Mouse (Mus musculus): ENCODE data around the gene Rsph1. TPM values are rescaled to one million over a fixed set of nuclear protein-coding genes. Genes with fewer than 3 reads are reported as not detected.

Gene Rsph1
- polyA plus RNA-seq, 1 experiment from 2014 or later = 3.4 TPM

DNA sequence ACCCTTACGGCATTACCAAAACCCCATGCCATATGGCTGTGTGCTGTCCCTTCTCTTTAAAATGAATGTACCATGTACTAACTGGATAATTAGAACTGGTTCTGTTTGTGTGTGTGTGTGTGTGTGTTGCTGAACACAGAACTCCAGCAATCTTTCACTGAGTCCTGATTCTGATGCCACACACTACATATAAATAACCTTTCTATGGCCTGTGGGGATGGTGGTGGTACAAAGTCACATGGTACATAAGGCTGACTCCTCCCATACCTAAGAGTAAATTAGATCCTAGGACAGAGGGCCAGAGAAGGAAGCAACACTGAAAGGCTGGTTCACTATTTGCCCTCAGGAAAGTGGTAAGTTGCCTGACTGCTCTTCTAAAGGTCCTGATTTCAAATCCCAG, 9.3 kb upstream of the Rsph1 start, which contains the start of gene Slc37a1:
Gene Slc37a1, plus strand, starts transcription at position 301 of the 400 bp plus-strand sequence.
- no peaks in the 10 kb centered on the region for H3K36me3 ChIP-seq
- no peaks in the 10 kb centered on the region for H3K27me3 ChIP-seq (replicated peaks)
- no peak within 1 kb of the TSS for H3K4me3 ChIP-seq (replicated peaks)
- no peak within 1 kb of the TSS for H3K9ac ChIP-seq (replicated peaks)
- no peak for ATAC-seq (ENCODE audit: low FRiP score)
- H3K27ac ChIP-seq (replicated peaks) = no peak within 1 kb of the TSS
- H3K4me1 ChIP-seq = peaks cover 15% of the 10 kb centered on the region; the same call in 1 of the 2 replicates
- H3K9me3 ChIP-seq (replicated peaks) = no peaks in the 10 kb centered on the region
- H3K4me2 ChIP-seq = no peak within 1 kb of the TSS
- 88% methylated on average over 1 of the region's 1 CpGs for WGBS

DNA sequence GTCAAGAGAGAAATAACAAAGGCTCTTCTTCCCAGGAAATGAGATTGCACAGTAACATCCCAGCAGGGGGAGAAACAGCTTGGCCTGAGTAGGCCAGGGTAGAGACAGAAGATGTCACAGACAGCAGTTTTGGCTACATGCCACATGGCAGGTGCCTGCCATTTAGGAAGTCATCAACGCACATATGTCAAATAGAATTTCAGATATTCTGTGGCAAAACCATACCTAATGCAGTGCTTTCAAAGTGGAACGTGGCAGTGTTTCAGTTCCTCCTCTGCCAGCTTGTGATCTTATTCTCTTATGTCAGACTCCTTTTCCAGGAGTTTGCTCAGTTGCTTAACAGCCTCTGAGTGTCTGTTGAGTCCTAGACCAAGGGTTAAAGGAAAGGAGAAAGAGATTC, 8.7 kb upstream of the Rsph1 start:
- H3K9me3 ChIP-seq (replicated peaks) = no peaks in the 10 kb centered on the region
- H3K36me3 ChIP-seq = no peaks in the 10 kb centered on the region
- peaks cover 15% of the 10 kb centered on the region; the same call in 1 of the 2 replicates for H3K4me1 ChIP-seq
- H3K4me3 ChIP-seq (replicated peaks) = no peak overlapping the region
- 48% methylated on average over 2 of the region's 2 CpGs for WGBS
- ATAC-seq (ENCODE audit: low FRiP score) = no peak
- H3K27ac ChIP-seq (replicated peaks) = no peak overlapping the region
- H3K4me2 ChIP-seq = no peak overlapping the region
- H3K27me3 ChIP-seq (replicated peaks) = no peaks in the 10 kb centered on the region
- no peak overlapping the region for H3K9ac ChIP-seq (replicated peaks)

DNA sequence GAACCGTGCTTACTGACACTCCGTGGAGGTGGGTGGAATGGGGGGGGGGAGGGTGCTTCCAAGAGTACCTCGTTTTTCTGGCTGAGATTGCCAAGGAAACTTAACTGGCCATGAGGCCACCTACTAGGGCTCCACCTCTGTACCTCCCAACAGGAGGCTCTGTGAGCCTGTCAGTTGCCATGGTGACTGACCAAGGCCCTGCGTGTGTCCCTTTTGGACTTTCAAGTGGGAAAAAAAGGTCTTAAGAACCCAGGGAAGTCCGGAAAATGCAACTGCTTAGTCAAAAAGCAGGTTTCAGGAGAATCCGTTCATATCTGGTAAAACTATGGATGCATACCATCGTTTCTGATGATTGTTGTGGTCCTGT, 5.5 kb upstream of the Rsph1 start:
- no peak overlapping the region for H3K4me2 ChIP-seq
- H3K27me3 ChIP-seq (replicated peaks) = no peaks in the 10 kb centered on the region
- peaks cover 15% of the 10 kb centered on the region for H3K4me1 ChIP-seq
- H3K9me3 ChIP-seq (replicated peaks) = no peaks in the 10 kb centered on the region
- H3K9ac ChIP-seq (replicated peaks) = no peak overlapping the region
- ATAC-seq (ENCODE audit: low FRiP score) = no peak
- H3K36me3 ChIP-seq = no peaks in the 10 kb centered on the region
- WGBS = 15% methylated on average over 7 of the region's 7 CpGs
- no peak overlapping the region for H3K27ac ChIP-seq (replicated peaks)
- H3K4me3 ChIP-seq (replicated peaks) = no peak overlapping the region

DNA sequence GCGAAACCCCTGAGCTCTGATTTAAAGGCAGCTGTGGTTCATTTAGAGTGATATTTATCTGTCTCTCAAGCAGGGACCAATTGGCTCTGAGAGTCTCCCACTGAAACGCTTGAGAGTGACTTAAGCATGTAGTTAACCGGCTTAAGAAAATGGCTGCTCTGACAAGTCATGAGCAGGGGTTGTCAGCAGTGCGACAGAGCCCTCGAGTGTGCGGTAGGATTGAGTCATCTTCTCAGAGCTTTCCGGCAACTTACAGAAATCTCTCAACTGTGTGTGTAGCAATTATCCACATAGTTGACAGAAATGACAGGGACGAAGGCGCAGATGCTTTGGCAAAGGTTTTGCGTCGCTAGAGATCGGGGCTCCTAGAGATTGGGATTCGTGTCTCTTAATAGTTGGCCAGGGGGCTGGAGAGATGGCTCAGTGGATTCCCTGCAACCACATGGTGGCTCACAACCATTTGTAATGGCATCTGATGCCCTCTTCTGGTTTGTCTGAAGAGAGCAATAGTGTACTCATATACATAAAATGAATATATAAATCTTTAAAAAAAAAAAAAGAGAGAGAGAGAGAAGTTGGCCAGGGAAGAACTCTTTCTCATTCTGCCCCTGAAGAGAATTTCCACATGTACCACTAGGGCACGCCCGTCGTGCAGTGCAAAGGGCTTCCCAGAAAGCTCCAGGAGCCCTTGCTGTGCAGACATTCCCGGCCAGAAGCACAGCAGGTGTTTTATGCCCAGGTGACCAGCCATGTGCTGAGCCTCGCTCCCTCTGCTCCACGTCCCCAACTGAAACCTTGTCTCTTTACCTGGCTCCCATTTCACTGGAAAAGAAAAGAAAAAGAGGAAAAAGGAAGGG, 4.9 kb upstream of the Rsph1 start:
- no peak overlapping the region for H3K27ac ChIP-seq (replicated peaks)
- H3K4me2 ChIP-seq = no peak overlapping the region
- no peak for ATAC-seq (ENCODE audit: low FRiP score)

DNA sequence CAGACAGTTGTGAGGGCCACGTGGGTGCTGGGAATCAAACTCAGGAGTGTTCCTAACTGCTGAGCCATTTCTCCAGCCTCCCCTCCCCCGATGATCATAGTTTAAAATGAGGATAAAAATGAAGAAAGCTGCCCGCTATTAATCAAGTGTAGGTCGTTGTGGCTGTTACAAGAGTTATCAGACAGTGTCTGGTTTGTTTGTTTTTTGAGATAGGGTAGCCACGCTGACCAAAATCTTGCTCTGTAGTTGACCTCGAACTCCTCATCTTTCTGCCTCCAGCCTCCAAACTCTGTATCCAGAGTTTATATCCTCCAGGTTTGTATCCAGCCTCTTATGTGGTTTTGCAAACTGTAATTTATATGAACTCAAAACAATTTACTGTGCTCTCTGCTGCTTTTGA, 3.1 kb upstream of the Rsph1 start:
- WGBS = 86% methylated on average over 6 of the region's 6 CpGs
- ATAC-seq (ENCODE audit: low FRiP score) = no peak

More for the DNA sequence above, 4.9 kb upstream of the Rsph1 start:
- H3K9me3 ChIP-seq (replicated peaks) = no peaks in the 10 kb centered on the region
- H3K4me1 ChIP-seq = peaks cover 19% of the 10 kb centered on the region
- H3K36me3 ChIP-seq = no peaks in the 10 kb centered on the region
- WGBS = 43% methylated on average over 19 of the region's 19 CpGs
- no peak overlapping the region for H3K4me3 ChIP-seq (replicated peaks)
- no peak overlapping the region for H3K9ac ChIP-seq (replicated peaks)
- no peaks in the 10 kb centered on the region for H3K27me3 ChIP-seq (replicated peaks)

GRCm38 (mm10) chr17:31279541-31279940, 2.4 kb upstream of the Rsph1 start:
- no peaks in the 10 kb centered on the region for H3K9me3 ChIP-seq (replicated peaks)
- no peak for ATAC-seq (ENCODE audit: low FRiP score)
- H3K27ac ChIP-seq (replicated peaks) = no peak overlapping the region
- no peak overlapping the region for H3K9ac ChIP-seq (replicated peaks)
- 85% methylated on average over 9 of the region's 9 CpGs for WGBS
- no peak overlapping the region for H3K4me3 ChIP-seq (replicated peaks)
- H3K4me2 ChIP-seq = no peak overlapping the region
- H3K27me3 ChIP-seq (replicated peaks) = no peaks in the 10 kb centered on the region
- H3K4me1 ChIP-seq = peaks cover 28% of the 10 kb centered on the region
- no peaks in the 10 kb centered on the region for H3K36me3 ChIP-seq

More for the DNA sequence above, 3.1 kb upstream of the Rsph1 start:
- Histone ChIP-seq H3K9ac (replicated peaks) (no peak overlapping the region), H3K27ac (replicated peaks) (no peak overlapping the region), H3K4me2 (no peak overlapping the region), H3K27me3 (replicated peaks) (no peaks in the 10 kb centered on the region), H3K4me1 (peaks cover 28% of the 10 kb centered on the region), H3K9me3 (replicated peaks) (no peaks in the 10 kb centered on the region), H3K36me3 (no peaks in the 10 kb centered on the region), H3K4me3 (replicated peaks) (no peak overlapping the region)

- H3K4me2 ChIP-seq = no peak overlapping the region
- H3K4me3 ChIP-seq (replicated peaks) = no peak overlapping the region
- peaks cover 28% of the 10 kb centered on the region for H3K4me1 ChIP-seq
- no peaks in the 10 kb centered on the region for H3K9me3 ChIP-seq (replicated peaks)
- H3K9ac ChIP-seq (replicated peaks) = no peak overlapping the region
- 81% methylated on average over 4 of the region's 4 CpGs for WGBS
- H3K36me3 ChIP-seq = no peaks in the 10 kb centered on the region
- H3K27ac ChIP-seq (replicated peaks) = no peak overlapping the region
- H3K27me3 ChIP-seq (replicated peaks) = no peaks in the 10 kb centered on the region
- ATAC-seq (ENCODE audit: low FRiP score) = peak; percentile 27; the same call in 1 of the 2 replicates
Observed at GRCm38 (mm10) chr17:31277931-31278330, 748 bp upstream of the Rsph1 start.

GRCm38 (mm10) chr17:31276207-31276921, 819 bp downstream of the Rsph1 start:
- H3K27me3 ChIP-seq (replicated peaks) = no peaks in the 10 kb centered on the region
- H3K4me2 ChIP-seq = peak overlapping the region; percentile 91
- 0 out of 2 replicates have a peak overlapping the region, but pooled peaks have one; percentile 54 for H3K27ac ChIP-seq (replicated peaks)
- peaks cover 17% of the 10 kb centered on the region for H3K4me1 ChIP-seq
- peak overlapping the region; percentile 53 for H3K4me3 ChIP-seq (replicated peaks)
- 29% methylated on average over 9 of the region's 9 CpGs for WGBS
- no peak; the same call in 1 of the 2 replicates for ATAC-seq (ENCODE audit: low FRiP score)
- H3K36me3 ChIP-seq = no peaks in the 10 kb centered on the region
- H3K9ac ChIP-seq (replicated peaks) = peak overlapping the region; percentile 43
- no peaks in the 10 kb centered on the region for H3K9me3 ChIP-seq (replicated peaks)

DNA sequence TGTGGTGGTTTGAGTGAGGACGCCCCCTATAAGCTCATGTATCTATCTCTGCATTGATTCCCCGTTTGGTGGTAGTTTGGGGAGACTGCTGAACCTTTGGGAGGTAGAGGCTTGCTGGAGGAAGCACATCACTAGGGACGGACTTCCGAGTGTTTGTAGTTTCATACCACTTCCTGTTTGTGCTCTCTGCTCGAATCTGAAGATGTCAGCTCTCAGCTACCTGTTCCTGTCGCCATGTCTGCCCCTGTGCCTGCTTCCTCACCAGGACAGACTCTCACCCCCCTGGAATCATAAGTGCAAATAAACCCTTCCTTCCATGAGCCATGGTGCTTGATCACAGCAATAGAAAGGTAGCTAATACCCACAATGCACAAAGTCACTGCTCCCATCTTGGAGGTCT, 2.0 kb downstream of the Rsph1 start:
- WGBS = 78% methylated on average over 6 of the region's 6 CpGs
- no peak for ATAC-seq (ENCODE audit: low FRiP score)
- peaks cover 17% of the 10 kb centered on the region for H3K4me1 ChIP-seq

GRCm38 (mm10) chr17:31273631-31274030, 3.6 kb downstream of the Rsph1 start:
- 88% methylated on average over 8 of the region's 8 CpGs for WGBS
- Histone ChIP-seq H3K4me1 (peaks cover 17% of the 10 kb centered on the region), H3K4me2 (no peak overlapping the region), H3K36me3 (no peaks in the 10 kb centered on the region), H3K27ac (replicated peaks) (no peak overlapping the region), H3K27me3 (replicated peaks) (no peaks in the 10 kb centered on the region), H3K4me3 (replicated peaks) (no peak overlapping the region), H3K9ac (replicated peaks) (no peak overlapping the region), H3K9me3 (replicated peaks) (no peaks in the 10 kb centered on the region)
- no peak for ATAC-seq (ENCODE audit: low FRiP score)

More for the DNA sequence above, 2.0 kb downstream of the Rsph1 start:
- H3K9ac ChIP-seq (replicated peaks) = no peak overlapping the region
- no peak overlapping the region for H3K4me2 ChIP-seq
- no peaks in the 10 kb centered on the region for H3K9me3 ChIP-seq (replicated peaks)
- no peak overlapping the region for H3K27ac ChIP-seq (replicated peaks)
- no peaks in the 10 kb centered on the region for H3K36me3 ChIP-seq
- no peak overlapping the region for H3K4me3 ChIP-seq (replicated peaks)
- H3K27me3 ChIP-seq (replicated peaks) = no peaks in the 10 kb centered on the region

DNA sequence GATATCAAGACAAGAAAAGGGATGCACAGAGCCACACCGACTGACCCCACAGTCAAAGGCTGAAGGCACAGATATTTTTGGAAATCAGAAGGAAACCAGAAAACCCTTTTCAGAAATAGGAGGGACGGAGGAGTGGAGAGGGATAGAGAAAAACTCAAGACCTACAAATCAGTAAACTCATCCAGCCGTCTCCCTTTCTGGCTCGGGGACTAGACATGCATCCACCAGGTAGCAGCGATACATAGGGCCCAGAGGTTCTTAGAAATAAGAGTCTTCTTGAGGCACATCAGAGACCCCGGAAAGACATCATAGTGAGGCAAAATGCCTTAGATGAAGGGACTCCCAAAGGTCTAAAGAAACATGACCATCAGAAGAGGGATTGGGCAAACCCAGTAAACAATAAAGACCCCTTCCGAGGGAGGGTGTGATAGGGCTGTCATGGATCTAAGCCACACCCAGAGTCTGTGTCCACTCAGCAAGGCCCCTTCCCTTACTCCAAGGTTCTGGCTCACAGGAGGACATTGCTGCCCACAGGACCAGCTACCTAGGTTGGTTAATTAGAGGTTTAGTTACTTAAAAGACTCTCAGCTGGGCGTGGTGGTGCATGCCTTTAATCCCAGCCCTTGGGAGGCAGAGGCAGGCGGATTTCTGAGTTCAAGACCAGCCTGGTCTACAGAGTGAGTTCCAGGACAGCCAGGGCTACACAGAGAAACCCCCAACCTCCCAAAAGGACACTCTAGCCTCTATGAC, 4.6 kb downstream of the Rsph1 start:
- H3K4me3 ChIP-seq (replicated peaks) = no peak overlapping the region
- no peaks in the 10 kb centered on the region for H3K36me3 ChIP-seq
- ATAC-seq (ENCODE audit: low FRiP score) = no peak
- H3K4me1 ChIP-seq = peaks cover 12% of the 10 kb centered on the region
- no peaks in the 10 kb centered on the region for H3K9me3 ChIP-seq (replicated peaks)
- H3K27me3 ChIP-seq (replicated peaks) = no peaks in the 10 kb centered on the region
- no peak overlapping the region for H3K9ac ChIP-seq (replicated peaks)
- 90% methylated on average over 9 of the region's 9 CpGs for whole genome bisulfite sequencing
- no peak overlapping the region for H3K27ac ChIP-seq (replicated peaks)
- H3K4me2 ChIP-seq = no peak overlapping the region
